Mouse (Mus musculus) lung, postnatal 0 days (tissue): ENCODE data around the gene Tmem104. TPM values are rescaled to one million over a fixed set of nuclear protein-coding genes. Genes with fewer than 3 reads are reported as not detected.

Experiments used
- ATAC-seq: fragments of 200-750 bp; cut with Nextera tagmentation; 2 replicates; pipeline ENCODE4 v1.8.0; 2017; ENCODE audit warnings: moderate library complexity
- DNase-seq: peaks from one replicate; pipeline ENCODE4 v3.0.0-alpha.2; 2016; ENCODE audit warnings: low spot score
- H3K27ac ChIP-seq: fragments of 300-500 bp; sonication (generic); 2 replicates; pipeline ENCODE4 v1.5.1; 2014; ENCODE audit warnings: antibody characterized with exemption, mild to moderate bottlenecking, low read length, mixed read lengths
- H3K27me3 ChIP-seq: fragments of 300-500 bp; sonication (generic); replicated peaks from 2 replicates; pipeline ENCODE4 v1.6.1; 2014; ENCODE audit warnings: low read length, mixed read lengths; ENCODE audit not compliant: insufficient read depth
- H3K36me3 ChIP-seq: fragments of 300-500 bp; sonication (generic); 2 replicates; pipeline ENCODE4 v1.6.1; 2014; ENCODE audit warnings: low read length, mixed read lengths; ENCODE audit not compliant: insufficient read depth
- H3K4me1 ChIP-seq: fragments of 300-500 bp; sonication (generic); 2 replicates; pipeline ENCODE4 v1.6.1; 2014; ENCODE audit warnings: antibody characterized with exemption, low read depth, low read length, mixed read lengths; ENCODE audit not compliant: insufficient read depth
- H3K4me2 ChIP-seq: fragments of 300-500 bp; sonication (generic); replicated peaks from 2 replicates; pipeline ENCODE4 v1.6.1; 2014; ENCODE audit warnings: low read depth, mild to moderate bottlenecking, low read length, moderate library complexity, mixed read lengths
- H3K4me3 ChIP-seq: fragments of 300-500 bp; sonication (generic); 2 replicates; pipeline ENCODE4 v1.5.1; 2014; ENCODE audit warnings: low read depth, low read length
- H3K9ac ChIP-seq: fragments of 300-500 bp; sonication (generic); replicated peaks from 2 replicates; pipeline ENCODE4 v1.6.1; 2014; ENCODE audit warnings: low read depth, mild to moderate bottlenecking
- H3K9me3 ChIP-seq: fragments of 300-500 bp; sonication (generic); 2 replicates; pipeline ENCODE4 v1.6.1; 2016; ENCODE audit warnings: low read length, mixed read lengths
- CTCF ChIP-seq: IDR thresholded peaks from 2 replicates; pipeline ENCODE4 v1.5.1; 2016; ENCODE audit warnings: antibody characterized with exemption, mild to moderate bottlenecking
- EP300 ChIP-seq: IDR thresholded peaks from 2 replicates; pipeline ENCODE4 v1.6.1; 2016; ENCODE audit warnings: antibody characterized with exemption, mild to moderate bottlenecking, control low read depth
- WGBS: fragments of 180-500 bp; shearing (Covaris S2); extraction: QIAGEN DNeasy Blood & Tissue Kit; methylation state at CpG from one replicate; pipeline ENCODE4 v1.1.7; 2014; 5-methylcytosine and 5-hydroxymethylcytosine counted together
- polyA plus RNA-seq: library from polyadenylated mRNA; unstranded; fragments of >200 nt; fragmentation: Nextera tagmentation; extraction: Ambion mirVana; gene quantifications from 2 replicates; pipeline ENCODE4 v1.2.1, GENCODE M21; 2015

Tmem104 gene
- polyA plus RNA-seq, 1 experiment from 2014 or later: 9.6 TPM

GRCm38 (mm10) chr11:115286201-115286993, 99.1 kb downstream of the Tmem104 start:
- no peak for TF ChIP-seq CTCF
- no peak for TF ChIP-seq EP300
- Histone ChIP-seq H3K4me2 (no peak overlapping the region), H3K4me1 (0 out of 2 replicates have a peak, but pooled peaks cover under 1% of the 10 kb centered on the region), H3K9me3 (no peaks in the 10 kb centered on the region), H3K36me3 (no peaks in the 10 kb centered on the region), H3K4me3 (no peak overlapping the region), H3K9ac (no peak overlapping the region), H3K27ac (no peak overlapping the region), H3K27me3 (no peaks in the 10 kb centered on the region)
- DNase-seq (no peak), ATAC-seq (no peak)
- WGBS: 69% methylated on average over 19 of the region's 19 CpGs

GRCm38 (mm10) chr11:115287386-115287785, 100.1 kb downstream of the Tmem104 start:
- H3K4me1 ChIP-seq: 0 out of 2 replicates have a peak, but pooled peaks cover 4% of the 10 kb centered on the region
- ATAC-seq (no peak), DNase-seq (no peak)
- H3K4me3 ChIP-seq: no peak overlapping the region
- H3K27me3 ChIP-seq: no peaks in the 10 kb centered on the region
- no peak overlapping the region for H3K4me2 ChIP-seq
- no peak overlapping the region for H3K27ac ChIP-seq
- no peak overlapping the region for H3K9ac ChIP-seq
- TF ChIP-seq EP300 (no peak), CTCF (no peak)
- no peaks in the 10 kb centered on the region for H3K36me3 ChIP-seq
- H3K9me3 ChIP-seq: no peaks in the 10 kb centered on the region
- 84% methylated on average over 5 of the region's 5 CpGs for whole genome bisulfite sequencing

- H3K27ac ChIP-seq: no peak overlapping the region
- 86% methylated on average over 2 of the region's 2 CpGs for WGBS
- H3K27me3 ChIP-seq: no peaks in the 10 kb centered on the region
- no peak for ATAC-seq
- no peak overlapping the region for H3K4me2 ChIP-seq
- TF ChIP-seq EP300 (no peak), CTCF (no peak)
- H3K9ac ChIP-seq: no peak overlapping the region
- 0 out of 2 replicates have a peak, but pooled peaks cover 4% of the 10 kb centered on the region for H3K4me1 ChIP-seq
- no peak for DNase-seq
- no peaks in the 10 kb centered on the region for H3K9me3 ChIP-seq
- H3K36me3 ChIP-seq: no peaks in the 10 kb centered on the region
- H3K4me3 ChIP-seq: no peak overlapping the region
Measured at GRCm38 (mm10) chr11:115288305-115288704, 101.0 kb downstream of the Tmem104 start.

GRCm38 (mm10) chr11:115289885-115290284, 102.6 kb downstream of the Tmem104 start:
- Histone ChIP-seq H3K4me1 (0 out of 2 replicates have a peak, but pooled peaks cover 4% of the 10 kb centered on the region), H3K9me3 (no peaks in the 10 kb centered on the region), H3K27ac (no peak overlapping the region), H3K27me3 (no peaks in the 10 kb centered on the region), H3K36me3 (no peaks in the 10 kb centered on the region), H3K9ac (no peak overlapping the region), H3K4me2 (no peak overlapping the region), H3K4me3 (no peak overlapping the region)
- DNase-seq: peak; percentile 36
- WGBS: 61% methylated on average over 8 of the region's 8 CpGs
- no peak for ATAC-seq
- TF ChIP-seq EP300 (no peak), CTCF (no peak)

- 90% methylated on average over 1 of the region's 1 CpGs for WGBS
- Histone ChIP-seq H3K4me2 (no peak overlapping the region), H3K27me3 (no peaks in the 10 kb centered on the region), H3K9ac (no peak overlapping the region), H3K27ac (peak overlapping the region; percentile 51), H3K36me3 (no peaks in the 10 kb centered on the region), H3K4me1 (0 out of 2 replicates have a peak, but pooled peaks cover 4% of the 10 kb centered on the region), H3K9me3 (no peaks in the 10 kb centered on the region), H3K4me3 (no peak overlapping the region)
- TF ChIP-seq CTCF: no peak
- TF ChIP-seq EP300: no peak
- DNase-seq (no peak), ATAC-seq (no peak)
Measured at GRCm38 (mm10) chr11:115290314-115290713, 103.0 kb downstream of the Tmem104 start.

- 0 out of 2 replicates have a peak, but pooled peaks cover 4% of the 10 kb centered on the region for H3K4me1 ChIP-seq
- peak; percentile 90 for ATAC-seq
- H3K27ac ChIP-seq: 0 out of 2 replicates have a peak overlapping the region, but pooled peaks have one; percentile 51
- TF ChIP-seq CTCF (no peak), EP300 (peak; percentile 55)
- no peaks in the 10 kb centered on the region for H3K36me3 ChIP-seq
- peak; percentile 91 for DNase-seq
- no peak overlapping the region for H3K4me3 ChIP-seq
- H3K9me3 ChIP-seq: no peaks in the 10 kb centered on the region
- 42% methylated on average over 6 of the region's 6 CpGs for WGBS
- H3K27me3 ChIP-seq: no peaks in the 10 kb centered on the region
- no peak overlapping the region for H3K9ac ChIP-seq
- H3K4me2 ChIP-seq: no peak overlapping the region
Measured at GRCm38 (mm10) chr11:115290919-115291318, 103.6 kb downstream of the Tmem104 start.
